Mouse (Mus musculus) kidney, postnatal 25 days (tissue): ENCODE results near the gene Prkcq.
A peak's percentile ranks its signal among the peaks of the same experiment; 100 is the strongest.

ENCODE experiments used
- DNase-seq, 2 experiments: peaks; one replicate each; pipeline ENCODE4 v3.0.0; 2021; ENCODE audit warnings: mixed read lengths in 2 of 2

Gene Prkcq

DNA sequence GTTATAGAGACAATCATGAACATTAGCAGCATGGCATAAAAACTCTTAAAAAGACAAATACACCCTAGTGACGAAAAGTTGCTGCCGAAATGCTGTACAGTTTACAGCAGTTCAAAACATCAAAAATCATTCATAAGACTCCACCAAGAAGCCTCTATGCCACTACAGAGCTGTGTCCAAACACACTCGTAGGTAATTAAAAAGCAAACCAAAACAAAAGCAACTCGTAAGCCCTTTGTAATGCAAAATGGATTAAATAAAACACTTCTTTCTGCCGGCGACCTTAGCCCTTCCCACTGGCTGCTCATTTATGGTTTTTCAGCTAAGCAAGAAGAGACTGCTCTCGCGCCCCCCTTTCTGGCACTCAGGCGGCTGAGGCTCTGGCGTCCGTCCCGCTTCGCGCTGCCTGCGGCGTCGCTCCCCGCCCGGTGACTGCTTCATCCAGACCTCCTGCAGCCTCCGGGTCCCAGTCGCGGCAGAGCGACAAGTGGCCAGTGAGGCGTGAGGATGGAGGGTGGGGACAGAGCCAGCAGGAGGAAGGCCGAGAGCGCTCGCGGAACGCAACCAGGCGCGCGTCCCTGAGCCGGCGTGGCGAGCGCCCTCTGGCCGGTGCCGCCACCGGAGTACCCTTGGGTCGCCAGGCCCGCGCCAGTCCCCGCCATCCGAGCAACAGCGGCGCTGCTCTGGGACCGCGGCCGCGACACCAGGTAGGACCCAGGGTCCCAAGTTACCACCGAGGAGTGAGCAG lies at the start of gene Prkcq:
Gene Prkcq, plus strand, starts transcription at position 355 of the 748 bp plus-strand sequence.
- DNase-seq: peak; percentile 75 to 89

DNA sequence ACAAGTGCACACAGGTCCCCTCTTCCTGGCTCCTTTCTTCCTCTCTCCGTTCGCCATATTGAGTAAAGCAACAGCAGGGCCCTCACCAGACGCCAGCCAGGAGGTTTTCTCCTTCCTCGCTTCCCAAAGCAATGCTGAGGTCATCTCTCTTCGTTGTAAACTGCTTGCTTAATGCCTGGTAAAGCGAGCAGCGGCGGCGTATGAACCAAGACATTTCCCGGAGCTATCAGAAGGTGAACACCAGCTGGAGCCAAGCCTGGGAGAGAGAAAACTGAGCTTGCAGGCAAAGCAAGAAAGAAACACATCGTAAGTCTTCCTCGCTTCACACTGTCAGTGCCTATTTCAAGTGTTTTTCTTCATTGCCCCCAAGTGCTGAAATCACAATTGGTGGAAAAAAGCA lies 41.0 kb upstream of the Prkcq start:
- no peak for DNase-seq

DNA sequence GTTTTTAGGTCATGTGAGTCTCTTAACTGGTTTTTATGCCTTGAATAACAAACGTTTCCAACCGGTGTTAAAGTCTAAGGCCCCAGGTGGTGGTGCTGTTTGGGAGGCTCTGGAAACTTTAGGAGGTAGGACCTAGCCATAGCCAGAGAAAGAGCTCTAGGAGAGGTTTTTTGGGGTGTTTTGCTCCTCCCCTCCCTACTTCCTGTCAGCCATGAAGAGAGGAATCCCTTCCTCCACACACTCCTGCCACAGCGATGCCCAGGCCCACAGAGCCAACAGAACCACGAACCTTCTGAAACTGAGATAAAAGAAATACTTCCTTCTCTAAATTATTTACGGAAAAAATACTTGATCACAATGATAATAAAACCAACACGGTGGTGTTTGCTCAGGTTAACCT lies 36.2 kb upstream of the Prkcq start:
- no peak for DNase-seq

DNA sequence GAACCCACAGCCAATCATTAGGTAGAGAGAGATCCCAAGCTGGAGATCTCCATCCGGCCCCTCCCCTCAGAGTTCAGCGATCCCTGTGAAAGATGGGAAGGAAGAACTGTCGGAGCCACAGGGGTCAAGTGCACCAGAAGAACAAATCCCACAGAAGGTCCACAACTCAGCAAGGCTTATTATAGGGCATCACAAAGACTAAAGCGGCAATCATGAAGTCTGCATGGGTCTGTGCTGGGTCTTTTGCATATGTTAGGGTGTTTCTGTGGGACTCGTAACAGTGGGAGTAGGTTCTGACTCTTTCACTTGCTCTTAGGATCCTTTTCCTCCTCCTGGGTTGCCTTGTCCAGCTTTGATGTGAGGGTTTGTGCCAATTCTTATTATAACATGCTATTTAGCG lies 33.8 kb upstream of the Prkcq start:
- no peak for DNase-seq

DNA sequence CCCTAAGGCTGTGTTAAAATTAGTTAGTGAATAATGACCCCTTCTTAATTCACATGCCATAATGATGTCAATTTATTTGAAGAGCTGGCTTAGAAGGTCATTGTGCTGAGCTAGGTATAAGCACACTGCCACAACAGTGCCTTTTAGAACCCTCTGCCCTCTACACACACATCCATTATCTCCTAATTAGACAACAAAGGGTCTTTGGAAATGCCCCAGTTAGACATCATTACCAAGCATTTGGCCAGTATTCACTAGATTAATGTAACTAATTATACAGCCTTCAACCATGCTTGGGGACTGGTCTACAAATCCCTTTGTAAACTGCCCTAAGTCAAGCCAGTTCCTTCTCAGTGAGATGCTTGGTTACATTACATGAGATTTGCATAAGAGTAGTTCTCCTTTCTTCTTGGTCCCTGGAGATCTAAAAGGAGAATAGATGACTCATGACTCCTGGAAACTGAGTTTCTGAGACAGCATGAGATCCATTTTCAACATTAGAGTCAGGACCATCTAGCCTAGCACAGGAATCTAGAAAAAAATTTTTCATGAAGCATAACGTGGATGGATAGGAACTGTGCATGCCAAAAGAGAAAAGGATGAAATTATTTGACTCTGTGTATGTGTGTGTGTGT lies 32.3 kb upstream of the Prkcq start:
- DNase-seq: no peak

DNA sequence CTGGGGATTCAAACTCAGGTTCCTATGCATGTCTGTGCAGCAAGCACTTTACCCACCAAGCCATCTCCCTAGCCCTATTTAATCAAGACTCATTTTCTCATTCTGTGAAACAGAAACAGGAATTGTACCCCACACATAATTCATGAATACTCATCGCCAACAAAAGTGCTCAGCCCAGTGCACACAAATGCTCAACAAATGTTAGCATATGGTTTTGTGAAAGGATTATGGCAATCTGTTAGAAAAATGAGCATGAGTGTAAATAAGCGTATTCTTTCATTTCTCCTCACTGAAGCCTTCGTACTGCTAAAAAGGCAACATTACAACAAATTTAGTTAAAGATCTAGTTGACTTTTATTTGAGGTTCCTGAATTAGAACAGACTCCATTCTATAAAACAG lies 31.5 kb upstream of the Prkcq start:
- DNase-seq: no peak

DNA sequence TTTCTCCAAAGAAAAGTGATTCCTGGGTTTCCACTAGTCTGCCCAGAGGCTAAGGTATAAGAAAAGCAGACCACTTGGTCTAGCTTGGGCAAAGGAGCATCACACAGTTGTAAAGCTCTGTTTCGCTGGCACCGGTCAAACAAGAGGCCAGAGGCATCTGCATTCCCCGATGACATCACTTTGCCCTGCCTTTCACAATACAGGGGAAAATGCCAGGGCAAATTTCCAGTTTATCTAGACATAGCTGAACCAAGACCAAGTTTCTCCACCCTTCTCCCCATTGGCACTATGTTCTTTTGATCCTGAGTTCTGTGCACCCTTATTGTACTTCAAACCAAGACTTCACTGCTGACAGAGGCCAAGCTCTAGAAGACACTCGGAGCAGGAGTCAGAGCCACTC lies 22.8 kb upstream of the Prkcq start:
- DNase-seq: no peak

DNA sequence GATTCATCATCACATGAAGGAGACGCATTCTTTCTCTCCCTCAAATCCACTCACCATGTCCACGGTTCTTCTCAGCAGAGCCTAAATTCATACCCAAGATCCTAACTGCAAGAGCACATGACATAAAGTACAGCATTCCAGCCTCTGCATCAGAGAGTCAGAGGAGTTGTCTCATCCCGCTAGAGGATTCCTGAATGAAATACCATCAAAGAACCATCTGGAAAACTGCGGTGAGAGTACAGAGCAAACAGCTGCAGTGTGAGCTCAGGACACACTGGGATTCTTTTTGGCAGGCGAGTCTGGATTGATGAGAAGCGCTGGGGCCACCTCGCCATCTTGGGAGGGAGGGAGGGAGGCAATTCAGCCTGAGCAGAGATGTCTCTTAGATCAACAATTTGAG lies 20.9 kb upstream of the Prkcq start:
- DNase-seq: no peak

DNA sequence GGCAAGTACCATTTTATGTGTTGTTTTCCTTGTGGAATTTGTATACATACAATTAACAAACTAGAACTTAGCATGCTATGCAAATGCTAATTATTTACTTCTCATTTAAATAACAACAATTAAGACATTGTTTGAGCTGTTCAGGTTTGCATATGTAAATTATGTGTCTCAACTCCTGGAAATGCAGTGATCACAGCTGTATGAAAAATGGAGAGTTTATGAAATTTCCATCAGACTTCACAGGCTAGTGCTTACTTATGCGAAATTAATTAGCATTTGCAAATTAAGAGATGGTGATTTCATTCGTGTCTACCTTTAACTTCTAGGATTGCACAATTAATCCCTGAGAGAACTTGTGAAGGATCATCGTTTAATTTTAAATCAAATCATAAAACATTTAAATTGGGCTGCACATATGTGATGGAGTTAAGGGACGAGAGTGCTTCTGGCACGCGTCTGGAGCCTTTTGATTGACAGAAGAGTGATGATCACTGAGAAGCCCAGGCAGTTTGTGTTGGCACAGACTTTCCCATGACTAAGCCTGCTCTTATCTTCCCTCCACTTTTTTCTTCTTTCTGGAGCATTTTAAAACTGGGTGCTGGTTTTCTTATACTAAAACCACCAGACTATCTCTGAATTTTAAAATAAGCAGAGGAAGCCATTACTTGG lies 20.1 kb upstream of the Prkcq start:
- DNase-seq: no peak

DNA sequence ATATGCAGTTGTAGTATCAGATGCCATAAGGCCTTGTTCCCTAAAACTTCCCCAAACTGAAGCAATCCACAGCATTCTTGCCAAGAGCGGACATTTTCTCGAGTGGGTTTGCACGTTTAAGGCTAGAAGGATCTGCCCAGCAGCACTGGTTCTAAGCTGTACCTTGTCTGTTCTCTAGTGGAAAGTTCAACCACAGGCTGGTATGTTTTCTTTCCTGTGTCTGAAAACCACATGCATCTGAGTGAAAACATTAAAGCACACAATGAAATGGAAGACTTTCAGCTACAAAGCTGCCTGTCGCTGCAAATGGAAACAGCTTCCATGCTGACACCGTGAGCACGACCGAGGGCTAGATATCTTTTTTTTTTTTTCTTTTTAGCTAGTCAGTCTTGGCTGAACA lies 12.3 kb upstream of the Prkcq start:
- no peak for DNase-seq

DNA sequence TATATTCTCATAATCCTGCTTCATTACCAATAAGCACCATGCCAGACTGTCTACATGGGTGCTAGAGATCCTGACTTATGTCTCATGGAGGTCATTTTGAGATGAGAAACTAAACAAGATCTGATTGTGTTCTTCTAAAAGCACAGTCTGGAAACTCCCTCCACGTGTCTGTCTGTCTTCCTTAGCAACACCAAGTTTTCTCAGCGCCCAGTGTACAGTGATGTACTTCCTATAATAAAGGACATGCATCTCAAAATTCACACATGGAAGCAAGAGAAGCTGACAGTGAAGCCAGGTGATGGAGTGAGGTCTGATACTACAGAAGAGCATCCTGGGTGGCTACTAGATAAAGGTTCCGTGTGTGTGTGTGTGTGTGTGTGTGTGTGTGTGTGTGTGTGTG lies 11.2 kb upstream of the Prkcq start:
- no peak for DNase-seq

DNA sequence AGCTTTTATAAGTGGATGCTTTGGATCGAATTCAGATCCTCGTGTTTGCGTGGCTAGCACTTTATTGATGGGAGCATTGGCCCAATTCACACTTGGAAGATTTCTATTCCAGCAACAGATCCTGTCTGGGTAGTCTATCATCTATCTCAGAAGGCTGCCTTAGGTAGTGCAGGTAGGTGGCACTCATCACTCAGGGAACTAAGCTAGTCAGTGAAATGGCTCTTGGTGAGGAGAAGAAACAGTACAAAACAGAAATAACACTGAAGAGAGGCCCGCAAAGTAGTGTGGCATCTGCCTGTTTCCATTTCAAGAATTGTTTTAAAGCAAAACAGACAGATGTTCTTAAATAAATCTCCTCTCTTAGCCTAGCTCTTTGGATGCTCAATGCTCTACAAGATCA lies 10.6 kb upstream of the Prkcq start:
- no peak for DNase-seq

DNA sequence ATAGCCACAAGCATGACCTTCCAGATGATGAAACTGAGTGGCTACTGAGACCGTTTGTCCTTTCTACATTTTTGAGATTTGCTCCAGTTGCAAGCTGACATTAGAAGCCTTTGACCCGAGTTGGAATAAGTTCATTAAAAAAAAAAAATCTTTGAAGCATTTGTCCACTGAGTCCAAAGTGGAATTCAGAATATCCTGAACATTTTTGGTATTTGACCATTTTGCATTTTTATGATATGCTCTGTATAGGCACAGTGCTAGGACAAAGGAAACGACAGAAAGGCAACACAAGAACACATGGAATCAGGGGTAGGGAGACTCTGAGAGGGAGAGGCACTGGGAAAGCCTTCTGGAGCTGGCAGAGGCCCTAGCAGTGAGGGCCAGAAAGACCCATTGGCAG lies 9.2 kb upstream of the Prkcq start:
- DNase-seq: no peak

DNA sequence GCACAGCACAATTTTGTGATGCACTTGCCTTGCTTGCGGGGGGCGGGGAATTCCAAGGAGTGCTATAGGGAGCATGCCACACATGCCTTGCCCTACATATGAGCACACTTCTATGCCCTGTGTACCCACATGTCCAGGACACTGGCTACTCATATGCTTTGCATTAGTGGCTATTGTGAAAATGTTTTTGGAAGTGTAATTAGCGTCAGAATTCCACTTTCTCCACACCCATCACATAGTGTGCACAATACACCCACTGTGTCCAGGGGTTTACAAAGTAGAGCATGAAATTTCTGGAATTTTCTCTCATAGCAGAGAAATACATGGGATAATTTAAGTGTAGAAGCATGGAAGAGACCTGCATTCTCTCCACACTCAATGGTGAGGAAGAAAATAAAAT lies 7.7 kb upstream of the Prkcq start:
- no peak for DNase-seq

DNA sequence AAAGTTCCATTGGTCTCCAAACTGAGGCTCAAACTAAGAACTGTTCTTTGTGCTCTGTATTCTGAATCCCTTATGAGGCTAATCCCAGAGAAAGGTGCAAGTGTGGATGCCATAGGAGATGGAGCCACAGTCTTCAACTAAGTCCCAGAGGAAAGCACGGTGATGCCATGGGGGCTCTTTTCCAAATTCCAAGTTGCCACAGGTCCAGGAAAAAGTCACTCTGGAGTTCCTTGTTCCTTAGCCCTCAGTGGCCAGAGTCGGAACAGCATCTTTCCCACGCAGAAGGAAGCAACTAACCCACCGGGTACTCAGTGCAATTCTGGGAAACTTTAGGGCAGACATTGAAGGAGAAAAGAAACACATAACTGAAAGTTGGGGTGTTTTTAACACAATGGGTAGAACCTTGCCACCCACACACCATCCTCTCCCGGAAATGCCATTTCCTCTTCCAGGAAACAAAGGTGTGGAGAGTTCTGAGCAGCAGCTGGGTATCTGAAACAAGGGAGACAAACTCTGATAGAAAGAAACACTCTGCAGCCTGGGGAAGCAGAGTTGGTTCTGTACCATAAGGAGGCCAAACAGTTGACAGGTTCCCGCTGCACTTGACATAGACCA lies 2.1 kb upstream of the Prkcq start:
- no peak for DNase-seq

DNA sequence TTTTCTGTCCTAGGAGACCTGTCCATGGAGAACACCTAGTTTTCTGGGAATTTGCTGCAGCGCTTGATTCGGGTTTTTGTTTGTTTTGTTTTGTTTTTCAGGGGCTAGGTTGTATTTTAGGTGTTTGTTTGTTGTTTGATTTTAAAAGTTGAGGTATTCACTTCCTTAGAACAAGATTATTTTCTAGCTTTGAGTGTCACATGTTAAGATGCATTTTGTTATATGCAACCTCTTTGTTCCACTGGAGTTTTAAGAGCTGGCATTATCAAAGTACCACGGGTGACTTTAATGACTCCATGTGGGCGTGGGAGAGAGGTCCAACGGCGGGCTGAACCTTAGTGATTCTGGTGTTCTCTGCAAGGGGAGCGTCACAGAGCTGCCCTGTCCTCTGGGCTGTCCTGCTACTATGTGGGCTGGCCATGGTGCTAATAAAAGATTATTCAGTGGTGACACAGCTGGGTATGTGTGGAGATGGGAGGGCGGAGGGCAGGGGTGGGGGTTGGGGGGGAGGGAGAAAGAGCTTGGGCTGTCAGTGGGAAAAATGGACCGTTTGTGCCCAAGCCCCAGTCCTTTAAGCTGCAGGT lies 1.0 kb downstream of the Prkcq start:
- no peak for DNase-seq

DNA sequence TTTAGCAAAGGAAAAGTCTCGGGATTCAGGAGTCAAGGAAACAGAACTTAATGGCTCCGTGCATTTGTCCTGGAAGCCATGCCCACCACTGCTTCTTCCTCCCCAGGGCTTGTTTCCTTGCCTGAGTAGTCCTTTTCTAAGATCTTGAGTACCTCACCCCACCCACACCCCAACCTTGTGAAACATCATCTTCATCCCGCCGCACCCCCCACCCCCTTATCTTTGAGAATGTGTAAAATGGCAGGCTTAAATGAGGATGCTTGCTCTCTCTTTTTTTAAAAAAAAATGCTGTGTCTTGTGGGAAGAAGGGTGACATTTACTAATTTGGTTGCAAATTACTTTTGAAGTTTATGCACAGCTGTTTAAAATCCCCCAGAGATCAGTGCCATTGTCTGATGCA lies 1.6 kb downstream of the Prkcq start:
- DNase-seq: no peak

DNA sequence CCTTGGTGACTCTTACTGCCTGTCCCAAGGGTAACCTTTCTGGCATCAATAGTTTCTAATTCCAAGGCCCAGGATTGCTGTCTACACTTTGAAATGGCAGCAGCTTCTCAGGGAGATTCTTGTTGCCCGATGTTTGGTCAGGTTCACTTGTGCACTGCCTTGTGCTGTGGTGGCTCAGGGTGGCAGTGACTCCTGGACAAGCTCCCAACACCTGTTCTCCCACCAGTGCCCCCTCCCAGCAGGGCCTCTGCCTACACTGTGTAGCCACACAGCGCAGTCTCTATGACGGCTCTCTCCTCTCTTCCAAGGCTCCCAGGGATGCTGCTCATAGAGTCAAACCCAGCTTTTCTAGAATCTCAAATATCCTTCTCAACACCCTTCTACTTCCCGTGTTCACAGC lies 2.2 kb downstream of the Prkcq start:
- DNase-seq: no peak

DNA sequence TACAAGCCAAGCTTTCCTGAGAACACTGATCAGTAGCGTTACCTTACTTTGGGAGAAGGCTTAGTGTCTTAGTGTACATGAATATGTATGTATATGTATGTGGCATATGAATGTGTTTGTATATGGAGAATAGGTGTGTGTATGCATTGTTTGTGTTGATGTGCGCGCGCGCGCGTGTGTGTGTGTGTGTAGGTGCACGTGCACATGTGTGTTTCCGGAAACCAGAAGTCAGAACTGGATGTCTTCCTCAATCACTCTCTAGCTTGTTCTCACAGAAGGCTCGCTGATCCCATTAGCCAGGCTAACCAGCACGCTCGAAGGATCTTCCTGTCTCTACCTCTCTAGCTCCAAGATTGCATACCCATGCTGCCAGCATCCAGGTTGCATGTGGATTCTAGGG lies 6.0 kb downstream of the Prkcq start:
- no peak for DNase-seq

DNA sequence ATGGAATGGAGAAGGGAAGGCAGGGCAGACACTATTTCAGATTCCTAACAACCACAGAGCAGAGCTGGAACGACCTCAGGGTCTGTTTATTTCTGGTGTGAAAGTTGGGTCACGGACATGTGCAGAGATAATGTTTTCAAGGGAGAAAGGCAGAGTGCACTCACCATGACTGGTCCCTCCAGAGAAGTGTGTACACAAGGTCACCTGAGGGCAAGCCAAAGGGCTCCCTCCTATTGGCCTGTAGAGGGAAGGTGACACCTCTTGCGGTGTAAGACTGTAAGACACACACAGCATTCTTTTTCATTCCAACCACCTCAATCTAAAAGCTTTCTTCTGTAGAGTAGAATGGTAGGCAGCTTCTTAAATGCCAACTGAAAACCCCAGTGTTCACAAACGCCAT lies 9.6 kb downstream of the Prkcq start:
- DNase-seq: no peak

DNA sequence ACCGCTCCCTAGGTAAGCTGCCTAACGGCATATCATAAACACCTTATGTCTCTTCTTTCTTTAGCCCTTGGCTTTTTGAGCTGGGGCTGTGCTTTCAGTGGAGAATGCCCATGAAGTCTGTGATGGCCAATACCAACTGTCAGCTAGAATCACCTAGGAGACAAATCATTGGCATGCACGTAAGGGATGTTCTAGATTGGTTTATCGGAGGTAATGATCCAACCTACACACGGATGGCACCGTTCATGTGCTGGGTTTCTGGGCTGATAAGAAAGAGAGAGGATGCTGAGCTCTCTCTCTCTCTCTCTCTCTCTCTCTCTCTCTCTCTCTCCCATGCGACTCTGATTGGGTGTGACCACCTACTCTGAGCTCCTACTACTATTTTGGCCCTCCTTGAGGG lies 10.2 kb downstream of the Prkcq start:
- DNase-seq: no peak

DNA sequence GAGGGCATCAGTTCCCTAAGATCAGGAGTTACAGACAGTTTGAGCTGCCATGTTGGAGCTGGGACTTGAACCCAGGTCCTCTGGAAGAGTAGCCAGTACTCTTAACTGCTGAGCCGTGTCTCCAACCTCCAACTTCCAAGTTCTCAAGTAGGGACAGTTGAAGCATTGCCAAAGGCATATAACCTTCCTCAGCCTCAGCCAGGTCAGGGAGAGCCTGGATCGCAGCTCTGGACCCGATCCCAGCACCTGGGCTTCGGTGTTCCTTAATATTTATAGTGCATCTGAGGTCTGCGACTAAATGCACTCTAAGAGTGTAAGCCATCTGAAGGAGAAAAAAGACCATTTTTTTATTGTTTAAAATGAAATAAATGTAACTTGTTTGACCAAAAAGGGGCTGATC lies 12.1 kb downstream of the Prkcq start:
- no peak for DNase-seq

DNA sequence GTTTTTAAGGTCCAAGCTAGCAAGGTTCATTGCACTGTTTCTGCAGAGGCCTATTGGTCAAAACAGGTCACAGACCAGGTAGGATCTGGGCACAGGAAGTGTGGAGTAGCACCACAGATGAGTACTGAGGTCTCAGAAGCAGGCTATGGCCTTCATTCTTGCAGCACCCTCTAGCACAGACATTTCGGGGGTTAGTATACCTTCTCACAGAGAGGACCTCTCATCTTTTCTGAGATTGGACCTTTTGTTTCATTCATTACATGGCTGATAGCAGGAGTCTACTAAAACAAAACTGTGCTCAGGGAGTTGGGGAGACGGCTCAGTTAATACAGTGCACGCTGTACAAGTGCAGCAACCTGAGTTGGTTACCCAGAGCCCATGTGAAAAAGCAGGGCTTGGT lies 14.7 kb downstream of the Prkcq start:
- DNase-seq: no peak

DNA sequence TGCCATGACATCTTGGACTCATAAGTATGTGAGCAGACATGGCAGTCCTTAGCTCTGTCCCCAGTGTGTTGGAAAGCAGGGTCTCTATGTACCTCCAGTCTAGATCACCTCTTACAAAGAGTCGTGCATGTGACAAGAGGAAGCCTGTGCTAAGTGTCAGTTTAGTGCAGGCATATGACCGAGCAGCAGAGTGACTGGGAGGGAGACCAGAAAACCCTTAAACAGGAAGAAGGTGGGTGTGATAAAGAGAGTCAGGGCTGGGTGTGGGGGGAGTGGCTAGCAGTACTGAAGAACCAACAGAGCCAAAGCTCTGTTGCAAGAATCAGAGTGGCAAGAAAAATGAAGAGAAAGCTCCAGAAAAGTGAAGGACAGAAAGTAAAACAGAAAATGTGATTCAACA lies 15.3 kb downstream of the Prkcq start:
- DNase-seq: no peak
